Mouse (Mus musculus): ENCODE measurements around the gene Epb41l4b. TPM values are rescaled to one million over a fixed set of nuclear protein-coding genes. Genes with fewer than 3 reads are reported as not detected.

Gene Epb41l4b
- total and polyA plus RNA-seq, 3 experiments, result 0.93 to 4.9 (median 2.0) TPM

GRCm38 (mm10) chr4:57153068-57153835 lies 10.0 kb upstream of the Epb41l4b start:
- peak; percentile 27 for DNase-seq (ENCODE audit: extremely low read depth)
- dilution Hi-C loops (cut with MboI; ENCODE audit: extremely low pct_ligation_motif_present, extremely low pct_unique_long_range_greater_than_20kb, low sequenced_read_pairs), result no loop called here
- in situ Hi-C loops (cut with MboI; ENCODE audit: low pct_ligation_motif_present, low pct_unique_long_range_greater_than_20kb, low sequenced_read_pairs), result no loop called here
- peak overlapping the region; percentile 57; the same call in 1 of the 2 replicates for H3K4me2 ChIP-seq (ENCODE audit: insufficient read depth, low read depth, poor library complexity, severe bottlenecking)
- no peak for TF ChIP-seq HCFC1 (IDR thresholded peaks at IDR 0.05; ENCODE audit: low read depth, low read length)
- TF ChIP-seq SIN3A (IDR thresholded peaks at IDR 0.05; ENCODE audit: low read length), result no peak
- no peak for TF ChIP-seq POLR2AphosphoS2 (IDR thresholded peaks at IDR 0.05; ENCODE audit: low read depth, low read length)
- TF ChIP-seq MYC (IDR thresholded peaks at IDR 0.05; ENCODE audit: low read depth, low read length), result peak; percentile 55; the same call in 1 of the 2 replicates
- TF ChIP-seq NELFE (IDR thresholded peaks at IDR 0.05; ENCODE audit: low read depth, low read length), result no peak
- peak; percentile 90 for TF ChIP-seq IRF4 (IDR thresholded peaks at IDR 0.05; ENCODE audit: low read depth, low read length)
- TF ChIP-seq KAT2A (IDR thresholded peaks at IDR 0.05; ENCODE audit: insufficient replicate concordance, low read length), result no peak
- no peak for TF ChIP-seq UBTF (IDR thresholded peaks at IDR 0.05; ENCODE audit: low read depth, low read length)
- TF ChIP-seq BHLHE40 (IDR thresholded peaks at IDR 0.05; ENCODE audit: low read depth, low read length), result peak; percentile 44; the same call in 1 of the 2 replicates
- TF ChIP-seq TBP (conservative IDR thresholded peaks at IDR 0.05; ENCODE audit: low read depth, low read length), result no peak
- no peak; the same call in 1 of the 2 replicates for TF ChIP-seq SMC3 (IDR thresholded peaks at IDR 0.05; ENCODE audit: low read depth, low read length)
- TF ChIP-seq JUND (conservative IDR thresholded peaks at IDR 0.05; ENCODE audit: low read depth, low read length), result no peak
- no peak for TF ChIP-seq MAFK (IDR thresholded peaks at IDR 0.05; ENCODE audit: insufficient replicate concordance, low read length)
- TF ChIP-seq TCF12 (IDR thresholded peaks at IDR 0.05; ENCODE audit: low read depth, low read length), result peak; percentile 14; the same call in 1 of the 2 replicates
- no peak for TF ChIP-seq CHD1 (IDR thresholded peaks at IDR 0.05; ENCODE audit: low read depth, low read length)
- TF ChIP-seq MAX (IDR thresholded peaks at IDR 0.05; ENCODE audit: low read length), result peak; percentile 55
- peak; percentile 37; the same call in 1 of the 2 replicates for TF ChIP-seq EP300 (IDR thresholded peaks at IDR 0.05; ENCODE audit: low read length)
- TF ChIP-seq MAZ (IDR thresholded peaks at IDR 0.05; ENCODE audit: low read depth, low read length), result 0 out of 2 replicates have a peak, but pooled peaks have one; percentile 10
- TF ChIP-seq USF1 (IDR thresholded peaks at IDR 0.05; ENCODE audit: low read depth, low read length), result no peak
- no peak overlapping the region for H3K4me3 ChIP-seq (replicated peaks in 1 of 3; ENCODE audit: low read depth in 2 of 3, low read length in 2 of 3, poor library complexity in 1 of 3)
- H3K9me3 ChIP-seq (replicated peaks; ENCODE audit: low read length), result no peaks in the 10 kb centered on the region
- H3K79me2 ChIP-seq (replicated peaks; ENCODE audit: control insufficient read depth, extremely low read depth, insufficient read depth, poor library complexity, severe bottlenecking), result no peaks in the 10 kb centered on the region
- H3K27me3 ChIP-seq (replicated peaks), result no peaks in the 10 kb centered on the region
- no peaks in the 10 kb centered on the region for H3K36me3 ChIP-seq (replicated peaks in 1 of 2; ENCODE audit: control insufficient read depth in 1 of 2, insufficient read depth in 1 of 2, low read length in 1 of 2)
- H3K9ac ChIP-seq (ENCODE audit: insufficient read depth, low read depth), result peak overlapping the region; percentile 22
- peaks cover 14 to 19% of the 10 kb centered on the region in 2 experiments for H3K4me1 ChIP-seq (ENCODE audit: control insufficient read depth in 1 of 2, insufficient read depth in 2 of 2)
- H3K27ac ChIP-seq (ENCODE audit: insufficient read depth, low read depth), result no peak overlapping the region; the same call in 1 of the 2 replicates

DNA sequence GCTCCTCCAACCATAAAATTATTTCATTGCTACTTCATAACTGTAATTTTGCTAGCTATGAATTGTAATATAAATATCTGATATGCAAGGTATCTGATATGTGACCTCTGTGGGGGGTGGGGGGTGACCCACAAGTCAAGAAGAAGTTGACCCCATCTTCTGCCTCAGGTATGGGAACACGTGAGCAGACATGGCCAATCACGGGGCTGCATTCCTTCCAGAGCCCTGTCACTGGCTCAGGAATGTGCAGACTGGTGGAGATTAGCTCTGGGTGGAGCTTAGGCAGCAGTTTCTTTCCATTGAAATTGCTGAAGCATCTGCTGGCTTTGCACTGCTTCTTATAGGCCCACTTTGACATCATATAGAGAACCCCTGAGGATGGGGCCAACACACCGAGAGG lies 4.9 kb upstream of the Epb41l4b start:
- Histone ChIP-seq H3K9me3 (replicated peaks; ENCODE audit: low read length) (no peaks in the 10 kb centered on the region), H3K9ac (ENCODE audit: insufficient read depth, low read depth) (no peak overlapping the region), H3K79me2 (replicated peaks; ENCODE audit: control insufficient read depth, extremely low read depth, insufficient read depth, poor library complexity, severe bottlenecking) (no peaks in the 10 kb centered on the region), H3K4me3 (replicated peaks in 1 of 3; ENCODE audit: low read depth in 2 of 3, low read length in 2 of 3, poor library complexity in 1 of 3) (no peak overlapping the region), H3K27me3 (replicated peaks) (peaks cover 19% of the 10 kb centered on the region), H3K27ac (ENCODE audit: insufficient read depth, low read depth) (no peak overlapping the region), H3K4me1 (ENCODE audit: control insufficient read depth in 1 of 2, insufficient read depth in 2 of 2) (peaks cover 5 to 9% of the 10 kb centered on the region in 2 experiments; a peak in 3 of 4 replicates), H3K4me2 (ENCODE audit: insufficient read depth, low read depth, poor library complexity, severe bottlenecking) (no peak overlapping the region), H3K36me3 (replicated peaks in 1 of 2; ENCODE audit: control insufficient read depth in 1 of 2, insufficient read depth in 1 of 2, low read length in 1 of 2) (no peaks in the 10 kb centered on the region)
- DNase-seq (ENCODE audit: extremely low read depth), result no peak
- in situ Hi-C loops (cut with MboI; ENCODE audit: low pct_ligation_motif_present, low pct_unique_long_range_greater_than_20kb, low sequenced_read_pairs) (no loop called here), dilution Hi-C loops (cut with MboI; ENCODE audit: extremely low pct_ligation_motif_present, extremely low pct_unique_long_range_greater_than_20kb, low sequenced_read_pairs) (no loop called here)
- TF ChIP-seq SMC3 (IDR thresholded peaks at IDR 0.05; ENCODE audit: low read depth, low read length) (no peak), CTCF (conservative IDR thresholded peaks at IDR 0.05 in 1 of 2, IDR thresholded peaks at IDR 0.05 in 1 of 2; ENCODE audit: low read depth in 2 of 2, low read length in 2 of 2) (no peak), USF2 (conservative IDR thresholded peaks at IDR 0.05; ENCODE audit: low read depth, low read length) (no peak), KAT2A (IDR thresholded peaks at IDR 0.05; ENCODE audit: insufficient replicate concordance, low read length) (no peak), HCFC1 (IDR thresholded peaks at IDR 0.05; ENCODE audit: low read depth, low read length) (no peak), ZMIZ1 (IDR thresholded peaks at IDR 0.05; ENCODE audit: low read depth, low read length) (no peak), ETS1 (conservative IDR thresholded peaks at IDR 0.05; ENCODE audit: low read depth, low read length) (no peak), CHD1 (IDR thresholded peaks at IDR 0.05; ENCODE audit: low read depth, low read length) (no peak), TCF12 (IDR thresholded peaks at IDR 0.05; ENCODE audit: low read depth, low read length) (no peak), ZC3H11A (IDR thresholded peaks at IDR 0.05; ENCODE audit: low read depth, low read length) (no peak), MAFK (IDR thresholded peaks at IDR 0.05; ENCODE audit: insufficient replicate concordance, low read length) (no peak), MAZ (IDR thresholded peaks at IDR 0.05; ENCODE audit: low read depth, low read length) (no peak), UBTF (IDR thresholded peaks at IDR 0.05; ENCODE audit: low read depth, low read length) (no peak), CHD2 (IDR thresholded peaks at IDR 0.05; ENCODE audit: low read length) (no peak)

All from CH12.LX (cell line).